Mouse (Mus musculus) granulocyte monocyte progenitor cell, adult 5-6 weeks (primary cell): ENCODE measurements around the gene Guca2b. TPM values are rescaled to one million over a fixed set of nuclear protein-coding genes. Genes with fewer than 3 reads are reported as not detected.

Source experiments
- ATAC-seq: replicated peaks from 2 replicates; pipeline ENCODE4 v1.8.0; 2016; ENCODE audit warnings: mild to moderate bottlenecking, moderate TSS enrichment, inconsistent platforms; ENCODE audit not compliant: poor library complexity, severe bottlenecking
- total RNA-seq, 2 experiments: library from RNA; stranded (forward) in 1 of 2; stranded (reverse) in 1 of 2; fragments of 200-712, 200-1000 nt in 1 of 2; fragments of >200 nt in 1 of 2; fragmentation: Nextera tagmentation in 1 of 2; gene quantifications; 2 replicates each; pipeline ENCODE4 v1.2.3; 2014 to 2017

Gene Guca2b
- total RNA-seq (2014; fragmentation: Nextera tagmentation): not detected in 2 replicates
- total RNA-seq (2017): not detected in 2 replicates

- no peak for ATAC-seq
Observed at GRCm38 (mm10) chr4:119658731-119659130, at the start of gene Guca2b. TSS of gene Guca2b (minus strand) at chr4:119658954.

- ATAC-seq: no peak
Observed at GRCm38 (mm10) chr4:119707751-119708150, 49.0 kb upstream of the Guca2b start.

- no peak for ATAC-seq
Observed at GRCm38 (mm10) chr4:119707326-119707725, 48.6 kb upstream of the Guca2b start.

GRCm38 (mm10) chr4:119703965-119704364 is 45.2 kb upstream of the Guca2b start:
- ATAC-seq: no peak

- ATAC-seq: no peak
Observed at GRCm38 (mm10) chr4:119701269-119701954, 42.7 kb upstream of the Guca2b start.

- ATAC-seq: no peak
Observed at GRCm38 (mm10) chr4:119698339-119698738, 39.6 kb upstream of the Guca2b start.

GRCm38 (mm10) chr4:119685746-119686145 is 27.0 kb upstream of the Guca2b start:
- no peak for ATAC-seq

GRCm38 (mm10) chr4:119682596-119682995 is 23.8 kb upstream of the Guca2b start:
- ATAC-seq: no peak

- no peak; the same call in 1 of the 2 replicates for ATAC-seq
Observed at GRCm38 (mm10) chr4:119672685-119673084, 13.9 kb upstream of the Guca2b start.

GRCm38 (mm10) chr4:119671164-119671563 is 12.4 kb upstream of the Guca2b start:
- ATAC-seq: no peak

GRCm38 (mm10) chr4:119670736-119671135 is 12.0 kb upstream of the Guca2b start:
- no peak for ATAC-seq

GRCm38 (mm10) chr4:119670210-119670555 is 11.4 kb upstream of the Guca2b start:
- ATAC-seq: no peak

GRCm38 (mm10) chr4:119669356-119670209 is 10.8 kb upstream of the Guca2b start:
- peak; percentile 10; the same call in 1 of the 2 replicates for ATAC-seq

GRCm38 (mm10) chr4:119668596-119668995 is 9.8 kb upstream of the Guca2b start:
- no peak for ATAC-seq

GRCm38 (mm10) chr4:119668185-119668584 is 9.4 kb upstream of the Guca2b start:
- ATAC-seq: no peak

- ATAC-seq: peak; percentile 67
Observed at GRCm38 (mm10) chr4:119667454-119667853, 8.7 kb upstream of the Guca2b start.

GRCm38 (mm10) chr4:119666116-119666515 is 7.4 kb upstream of the Guca2b start:
- no peak for ATAC-seq

- ATAC-seq: no peak
Observed at GRCm38 (mm10) chr4:119665166-119665565, 6.4 kb upstream of the Guca2b start.

GRCm38 (mm10) chr4:119663409-119664095 is 4.8 kb upstream of the Guca2b start:
- ATAC-seq: peak; percentile 65

GRCm38 (mm10) chr4:119662976-119663375 is 4.2 kb upstream of the Guca2b start:
- ATAC-seq: peak; percentile 20; the same call in 1 of the 2 replicates

- ATAC-seq: no peak
Observed at GRCm38 (mm10) chr4:119662151-119662550, 3.4 kb upstream of the Guca2b start.
